Mouse (Mus musculus): Measurements from ENCODE around the gene Acvrl1. TPM values are rescaled to one million over a fixed set of nuclear protein-coding genes. Genes with fewer than 3 reads are reported as not detected.

Gene Acvrl1
- 15.6 and 16.9 TPM in 2 replicates for polyA plus RNA-seq (2014; fragmentation: Nextera tagmentation; extraction: Ambion mirVana)

DNA sequence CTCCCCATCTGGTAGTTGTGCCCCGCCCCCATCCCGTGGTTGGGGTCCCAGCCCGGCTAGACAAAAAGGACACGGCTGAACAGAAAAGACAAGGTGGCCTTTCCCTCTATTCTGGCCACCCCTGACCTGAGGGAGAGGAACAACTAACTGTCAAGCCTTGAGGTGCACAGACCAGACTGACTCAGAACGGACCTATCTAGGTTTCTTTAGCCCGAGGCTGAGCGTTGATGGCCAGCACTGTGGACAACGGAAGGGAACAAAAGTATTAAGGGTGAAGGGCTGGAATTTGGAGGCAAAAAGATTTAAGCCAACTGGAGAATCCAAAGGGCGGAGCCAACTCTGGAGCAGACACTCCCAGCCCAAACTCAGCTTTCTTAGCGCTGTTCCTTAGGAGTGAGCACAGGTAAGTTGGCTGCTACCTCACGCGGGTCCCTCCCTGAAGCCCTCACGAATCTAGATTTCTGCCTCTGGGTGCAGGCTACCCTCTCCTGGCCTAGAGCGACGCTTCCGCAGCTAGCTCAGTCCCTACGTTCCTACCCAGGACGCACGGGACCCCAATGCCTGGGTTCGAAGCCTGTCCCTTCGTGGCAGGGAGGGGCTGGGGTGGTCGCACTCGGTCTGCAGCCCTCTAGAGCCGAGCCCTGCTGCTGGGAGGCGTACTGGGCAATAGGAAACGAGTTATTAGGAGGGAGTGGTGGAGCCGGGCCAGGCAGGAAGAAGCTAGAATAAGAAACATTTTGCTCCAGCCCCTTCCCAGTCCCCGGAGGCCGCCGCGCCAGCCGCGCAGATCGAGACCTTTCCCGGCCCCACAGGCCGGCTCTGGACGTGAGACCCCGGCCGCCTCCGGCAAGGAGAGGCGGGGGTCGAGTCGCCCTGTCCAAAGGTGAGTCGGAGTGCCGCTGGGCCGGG is at the start of gene Acvrl1:
Gene Acvrl1 (plus strand): TSS at position 342 of the 909 bp plus-strand sequence.
- peak within 1 kb of the TSS; percentile 49; the same call in 1 of the 2 replicates for H3K27ac ChIP-seq (ENCODE audit: low read length)
- no peak for ATAC-seq (ENCODE audit: insufficient number of reproducible peaks, insufficient read depth, low FRiP score, low read depth)
- peak within 1 kb of the TSS; percentile 51 for H3K9ac ChIP-seq (replicated peaks; ENCODE audit: low read depth, low read length)
- no peaks in the 10 kb centered on the region for H3K9me3 ChIP-seq (ENCODE audit: control insufficient read depth, low read depth, low read length)
- H3K36me3 ChIP-seq (ENCODE audit: control insufficient read depth, insufficient read depth, low read length) = no peaks in the 10 kb centered on the region
- H3K4me2 ChIP-seq (replicated peaks; ENCODE audit: low read depth, low read length) = peak within 1 kb of the TSS; percentile 72
- H3K4me3 ChIP-seq (ENCODE audit: low read depth, low read length) = peak within 1 kb of the TSS; percentile 41
- H3K27me3 ChIP-seq (ENCODE audit: control insufficient read depth, insufficient read depth, low read length) = no peaks in the 10 kb centered on the region
- WGBS = 5% methylated on average over 46 of the region's 46 CpGs
- peaks cover 40% of the 10 kb centered on the region for H3K4me1 ChIP-seq (ENCODE audit: control insufficient read depth, insufficient read depth, low read length)

DNA sequence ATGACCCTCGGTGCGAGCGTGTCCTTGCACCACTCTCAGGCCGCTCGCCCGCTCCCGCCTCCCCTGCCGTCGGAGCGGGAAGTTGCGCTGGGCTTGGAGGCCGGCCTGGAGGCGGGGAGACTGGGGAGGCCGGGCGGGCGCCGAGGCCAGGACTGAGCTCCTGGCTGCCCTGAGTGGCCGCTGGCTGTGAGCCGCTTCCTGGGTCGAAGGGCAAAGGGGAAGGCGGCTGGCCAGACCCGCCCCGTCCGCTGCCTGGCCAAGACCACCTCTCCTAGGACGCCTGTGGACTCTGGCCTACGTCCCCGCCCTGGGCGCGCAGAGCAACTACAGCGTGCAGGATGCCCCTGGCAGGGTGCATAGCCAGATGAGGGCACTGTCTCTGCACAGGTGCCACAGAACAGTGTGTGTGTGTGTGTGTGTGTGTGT is 49.6 kb upstream of the Acvrl1 start:
- Histone ChIP-seq H3K9me3 (ENCODE audit: control insufficient read depth, low read depth, low read length) (no peaks in the 10 kb centered on the region), H3K27me3 (ENCODE audit: control insufficient read depth, insufficient read depth, low read length) (no peaks in the 10 kb centered on the region), H3K4me3 (ENCODE audit: low read depth, low read length) (peak overlapping the region; percentile 94), H3K36me3 (ENCODE audit: control insufficient read depth, insufficient read depth, low read length) (no peaks in the 10 kb centered on the region), H3K27ac (ENCODE audit: low read length) (peak overlapping the region; percentile 81), H3K4me1 (ENCODE audit: control insufficient read depth, insufficient read depth, low read length) (peaks cover 29% of the 10 kb centered on the region), H3K9ac (replicated peaks; ENCODE audit: low read depth, low read length) (peak overlapping the region; percentile 86; the same call in 1 of the 2 replicates), H3K4me2 (replicated peaks; ENCODE audit: low read depth, low read length) (peak overlapping the region; percentile 70)
- under 1% methylated on average over 30 of the region's 30 CpGs for WGBS
- peak; percentile 66 for ATAC-seq (ENCODE audit: insufficient number of reproducible peaks, insufficient read depth, low FRiP score, low read depth)

DNA sequence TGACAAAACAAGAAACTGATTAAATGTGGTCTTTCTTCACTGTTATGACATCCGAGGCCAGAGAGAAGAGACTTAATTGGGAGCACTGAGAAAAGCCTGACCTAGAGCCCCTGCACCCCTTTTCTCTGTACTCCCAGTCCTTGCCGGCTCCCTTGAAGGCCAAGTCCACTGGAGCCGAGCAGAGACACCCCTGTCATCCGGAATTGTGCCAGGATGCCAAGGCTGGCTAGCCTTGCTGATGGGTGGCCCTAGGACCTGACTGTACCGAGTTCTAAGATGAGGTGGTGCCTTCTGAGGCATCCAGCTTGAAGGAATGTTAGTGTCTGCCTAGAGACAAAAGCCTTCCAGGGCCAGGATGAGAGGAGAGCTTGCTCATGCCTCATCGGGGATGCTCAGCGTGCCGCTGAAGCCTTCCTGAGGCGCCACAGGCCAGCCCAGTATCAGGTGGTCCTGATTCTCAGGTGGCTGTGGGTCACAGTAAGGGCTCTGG is 48.2 kb upstream of the Acvrl1 start:
- no peaks in the 10 kb centered on the region for H3K36me3 ChIP-seq (ENCODE audit: control insufficient read depth, insufficient read depth, low read length)
- peaks cover 29% of the 10 kb centered on the region for H3K4me1 ChIP-seq (ENCODE audit: control insufficient read depth, insufficient read depth, low read length)
- no peak overlapping the region for H3K27ac ChIP-seq (ENCODE audit: low read length)
- ATAC-seq (ENCODE audit: insufficient number of reproducible peaks, insufficient read depth, low FRiP score, low read depth) = no peak
- WGBS = 90% methylated on average over 9 of the region's 9 CpGs
- no peak overlapping the region for H3K9ac ChIP-seq (replicated peaks; ENCODE audit: low read depth, low read length)
- no peaks in the 10 kb centered on the region for H3K27me3 ChIP-seq (ENCODE audit: control insufficient read depth, insufficient read depth, low read length)
- H3K4me2 ChIP-seq (replicated peaks; ENCODE audit: low read depth, low read length) = no peak overlapping the region
- H3K9me3 ChIP-seq (ENCODE audit: control insufficient read depth, low read depth, low read length) = no peaks in the 10 kb centered on the region
- H3K4me3 ChIP-seq (ENCODE audit: low read depth, low read length) = no peak overlapping the region

DNA sequence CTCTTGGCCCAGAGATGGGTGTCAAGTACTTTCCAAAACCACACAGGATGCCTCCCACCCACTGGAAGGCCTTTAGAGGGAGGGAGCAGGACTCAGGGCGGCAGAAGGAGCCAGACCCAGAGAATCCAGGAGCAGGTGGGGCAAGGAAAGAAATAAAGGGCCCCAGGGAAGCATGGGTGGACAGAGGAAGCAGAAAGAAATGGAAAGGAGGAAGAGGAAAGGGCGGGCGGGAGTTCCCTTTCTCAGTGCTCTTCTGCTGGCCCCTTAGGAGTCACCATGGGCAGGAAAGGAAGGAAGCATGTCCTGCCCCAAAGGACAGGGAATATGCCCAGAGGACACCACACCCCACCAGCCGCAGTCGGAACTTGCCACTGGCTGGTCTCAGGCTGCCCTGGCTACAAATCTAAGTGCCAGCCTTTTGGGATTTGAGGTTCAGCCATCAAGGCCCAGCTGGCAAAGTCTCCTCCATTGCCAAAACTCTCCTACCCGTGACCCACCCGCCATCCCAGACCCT is 47.2 kb upstream of the Acvrl1 start:
- Histone ChIP-seq H3K4me3 (ENCODE audit: low read depth, low read length) (no peak overlapping the region), H3K27me3 (ENCODE audit: control insufficient read depth, insufficient read depth, low read length) (no peaks in the 10 kb centered on the region), H3K9me3 (ENCODE audit: control insufficient read depth, low read depth, low read length) (no peaks in the 10 kb centered on the region), H3K4me2 (replicated peaks; ENCODE audit: low read depth, low read length) (no peak overlapping the region), H3K36me3 (ENCODE audit: control insufficient read depth, insufficient read depth, low read length) (no peaks in the 10 kb centered on the region), H3K4me1 (ENCODE audit: control insufficient read depth, insufficient read depth, low read length) (peaks cover 22% of the 10 kb centered on the region), H3K27ac (ENCODE audit: low read length) (peak overlapping the region; percentile 10; the same call in 1 of the 2 replicates), H3K9ac (replicated peaks; ENCODE audit: low read depth, low read length) (no peak overlapping the region)
- 82% methylated on average over 7 of the region's 7 CpGs for WGBS
- ATAC-seq (ENCODE audit: insufficient number of reproducible peaks, insufficient read depth, low FRiP score, low read depth) = no peak

DNA sequence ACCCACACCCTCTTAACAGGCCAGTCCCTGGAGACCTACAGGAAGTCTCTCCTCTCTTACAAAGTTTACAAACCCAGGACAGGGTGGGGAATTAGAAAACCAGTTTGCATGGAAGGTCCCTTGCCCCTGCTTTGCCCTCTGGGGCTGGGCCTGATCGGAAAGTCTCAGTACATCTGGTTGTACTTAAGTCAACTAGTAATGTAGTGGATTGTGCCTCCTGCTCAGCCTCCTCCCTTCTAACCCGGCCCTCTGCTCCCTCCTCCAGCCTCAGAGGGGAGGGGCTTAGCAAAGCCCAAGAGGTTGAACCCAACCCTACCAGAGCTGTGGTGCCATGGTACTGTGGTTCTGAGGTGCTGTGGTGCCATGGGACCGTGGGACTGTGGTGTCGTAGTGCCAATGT is 46.1 kb upstream of the Acvrl1 start:
- H3K27ac ChIP-seq (ENCODE audit: low read length) = peak overlapping the region; percentile 44; the same call in 1 of the 2 replicates
- H3K4me3 ChIP-seq (ENCODE audit: low read depth, low read length) = no peak overlapping the region
- H3K4me1 ChIP-seq (ENCODE audit: control insufficient read depth, insufficient read depth, low read length) = peaks cover 13% of the 10 kb centered on the region
- ATAC-seq (ENCODE audit: insufficient number of reproducible peaks, insufficient read depth, low FRiP score, low read depth) = peak; percentile 28; the same call in 1 of the 2 replicates
- H3K36me3 ChIP-seq (ENCODE audit: control insufficient read depth, insufficient read depth, low read length) = no peaks in the 10 kb centered on the region
- no peak overlapping the region for H3K9ac ChIP-seq (replicated peaks; ENCODE audit: low read depth, low read length)
- no peak overlapping the region for H3K4me2 ChIP-seq (replicated peaks; ENCODE audit: low read depth, low read length)
- 52% methylated on average over 4 of the region's 4 CpGs for WGBS
- no peaks in the 10 kb centered on the region for H3K9me3 ChIP-seq (ENCODE audit: control insufficient read depth, low read depth, low read length)
- H3K27me3 ChIP-seq (ENCODE audit: control insufficient read depth, insufficient read depth, low read length) = no peaks in the 10 kb centered on the region

DNA sequence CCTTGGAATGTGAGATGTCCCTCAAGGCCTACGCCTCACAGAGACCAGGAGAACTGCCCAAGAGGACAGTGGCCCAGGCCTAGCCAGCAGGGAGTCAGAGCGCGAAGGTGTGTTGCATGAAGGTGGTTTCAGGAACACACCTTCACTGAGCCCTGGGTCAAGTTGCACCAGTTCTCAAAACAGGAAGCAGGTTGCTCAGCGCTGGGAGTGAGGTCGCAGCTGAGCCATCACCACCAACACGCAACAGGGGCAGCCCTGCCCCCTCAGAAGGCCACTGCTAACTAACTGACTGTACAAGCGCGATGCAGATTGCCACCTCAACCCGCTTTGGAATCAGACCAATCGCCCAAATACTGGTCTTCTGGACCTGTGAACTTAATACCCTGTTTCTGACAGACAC is 43.8 kb upstream of the Acvrl1 start:
- Histone ChIP-seq H3K27me3 (ENCODE audit: control insufficient read depth, insufficient read depth, low read length) (no peaks in the 10 kb centered on the region), H3K4me2 (replicated peaks; ENCODE audit: low read depth, low read length) (no peak overlapping the region), H3K27ac (ENCODE audit: low read length) (no peak overlapping the region), H3K9ac (replicated peaks; ENCODE audit: low read depth, low read length) (no peak overlapping the region), H3K4me3 (ENCODE audit: low read depth, low read length) (no peak overlapping the region), H3K9me3 (ENCODE audit: control insufficient read depth, low read depth, low read length) (no peaks in the 10 kb centered on the region), H3K36me3 (ENCODE audit: control insufficient read depth, insufficient read depth, low read length) (no peaks in the 10 kb centered on the region), H3K4me1 (ENCODE audit: control insufficient read depth, insufficient read depth, low read length) (peaks cover 13% of the 10 kb centered on the region)
- no peak for ATAC-seq (ENCODE audit: insufficient number of reproducible peaks, insufficient read depth, low FRiP score, low read depth)
- 73% methylated on average over 10 of the region's 10 CpGs for WGBS

DNA sequence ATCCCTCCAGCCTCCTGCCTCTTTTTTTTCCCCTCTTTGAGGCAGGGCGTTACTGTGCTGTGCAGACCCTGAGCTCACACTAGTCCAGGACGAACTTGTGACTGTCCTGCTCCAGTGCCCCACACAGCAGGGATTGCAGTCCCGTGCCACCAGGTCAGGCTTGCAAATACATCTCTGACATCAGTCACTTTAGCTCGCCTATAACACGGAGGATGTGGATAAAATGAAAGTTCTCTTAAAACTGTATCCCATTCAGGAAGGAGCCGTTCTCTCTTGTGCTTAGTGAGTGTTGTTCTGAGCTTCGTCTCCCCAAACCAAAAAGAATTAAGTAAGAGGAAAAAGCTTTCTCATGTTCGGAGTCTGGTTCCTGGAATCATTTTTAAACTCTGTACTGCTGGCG is 41.9 kb upstream of the Acvrl1 start:
- Histone ChIP-seq H3K4me2 (replicated peaks; ENCODE audit: low read depth, low read length) (no peak overlapping the region), H3K27me3 (ENCODE audit: control insufficient read depth, insufficient read depth, low read length) (no peaks in the 10 kb centered on the region), H3K36me3 (ENCODE audit: control insufficient read depth, insufficient read depth, low read length) (no peaks in the 10 kb centered on the region), H3K27ac (ENCODE audit: low read length) (no peak overlapping the region), H3K4me1 (ENCODE audit: control insufficient read depth, insufficient read depth, low read length) (peaks cover 11% of the 10 kb centered on the region), H3K9ac (replicated peaks; ENCODE audit: low read depth, low read length) (no peak overlapping the region), H3K4me3 (ENCODE audit: low read depth, low read length) (no peak overlapping the region), H3K9me3 (ENCODE audit: control insufficient read depth, low read depth, low read length) (no peaks in the 10 kb centered on the region)
- no peak for ATAC-seq (ENCODE audit: insufficient number of reproducible peaks, insufficient read depth, low FRiP score, low read depth)
- WGBS = 56% methylated on average over 9 of the region's 9 CpGs

DNA sequence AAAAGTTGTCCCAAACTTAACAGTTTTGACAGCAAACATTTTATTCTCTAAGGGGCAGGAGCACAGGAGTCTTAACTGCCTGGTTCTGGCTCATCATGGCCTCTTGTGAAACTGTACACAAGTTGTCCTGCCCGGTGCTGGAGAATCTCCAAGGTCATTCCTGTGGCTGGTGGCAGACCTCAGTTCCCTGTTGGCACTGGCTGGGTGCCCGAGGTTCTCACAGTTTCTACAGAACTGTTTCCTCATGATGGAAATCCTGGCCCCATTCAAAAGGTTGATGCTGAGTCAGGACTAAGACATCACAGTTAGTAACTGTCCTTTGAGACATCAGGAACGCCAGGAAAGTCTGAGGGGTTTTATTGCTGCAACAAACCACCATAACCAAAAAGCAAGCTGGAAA is 41.4 kb upstream of the Acvrl1 start:
- H3K4me1 ChIP-seq (ENCODE audit: control insufficient read depth, insufficient read depth, low read length) = peaks cover 7% of the 10 kb centered on the region
- H3K36me3 ChIP-seq (ENCODE audit: control insufficient read depth, insufficient read depth, low read length) = no peaks in the 10 kb centered on the region
- H3K4me2 ChIP-seq (replicated peaks; ENCODE audit: low read depth, low read length) = no peak overlapping the region
- no peak overlapping the region for H3K27ac ChIP-seq (ENCODE audit: low read length)
- H3K9ac ChIP-seq (replicated peaks; ENCODE audit: low read depth, low read length) = no peak overlapping the region
- no peak overlapping the region for H3K4me3 ChIP-seq (ENCODE audit: low read depth, low read length)
- H3K27me3 ChIP-seq (ENCODE audit: control insufficient read depth, insufficient read depth, low read length) = no peaks in the 10 kb centered on the region
- ATAC-seq (ENCODE audit: insufficient number of reproducible peaks, insufficient read depth, low FRiP score, low read depth) = no peak
- H3K9me3 ChIP-seq (ENCODE audit: control insufficient read depth, low read depth, low read length) = no peaks in the 10 kb centered on the region
- 68% methylated on average over 3 of the region's 3 CpGs for WGBS
